Mouse (Mus musculus): Measurements from ENCODE around the gene Kcnc2. TPM values are rescaled to one million over a fixed set of nuclear protein-coding genes. Genes with fewer than 3 reads are reported as not detected.

Kcnc2 gene
- polyA plus RNA-seq, 1 experiment from 2014 or later, result 5.7 TPM

GRCm38 (mm10) chr10:112269939-112270781, 761 bp upstream of the Kcnc2 start:
- peak; percentile 79 for ATAC-seq
- H3K27ac ChIP-seq (ENCODE audit: low read length), result no peak overlapping the region
- no peaks in the 10 kb centered on the region for H3K36me3 ChIP-seq (ENCODE audit: control insufficient read depth, insufficient read depth)
- no peaks in the 10 kb centered on the region for H3K9me3 ChIP-seq (ENCODE audit: control insufficient read depth, low read length)
- H3K4me2 ChIP-seq (ENCODE audit: low read length), result peak overlapping the region; percentile 86
- H3K9ac ChIP-seq (replicated peaks; ENCODE audit: low read depth, low read length), result peak overlapping the region; percentile 64
- peaks cover 18% of the 10 kb centered on the region for H3K4me1 ChIP-seq (replicated peaks; ENCODE audit: control insufficient read depth, insufficient read depth, low read length)
- peaks cover 8% of the 10 kb centered on the region for H3K27me3 ChIP-seq (replicated peaks; ENCODE audit: control insufficient read depth, insufficient read depth, low read length)
- WGBS, result 1% methylated on average over 41 of the region's 43 CpGs
- peak overlapping the region; percentile 58 for H3K4me3 ChIP-seq (replicated peaks; ENCODE audit: low read length)

GRCm38 (mm10) chr10:112271803-112272165, 863 bp downstream of the Kcnc2 start:
- no peaks in the 10 kb centered on the region for H3K9me3 ChIP-seq (ENCODE audit: control insufficient read depth, low read length)
- under 1% methylated on average over 34 of the region's 36 CpGs for WGBS
- peak; percentile 39 for ATAC-seq
- H3K9ac ChIP-seq (replicated peaks; ENCODE audit: low read depth, low read length), result peak overlapping the region; percentile 59
- peaks cover 18% of the 10 kb centered on the region for H3K4me1 ChIP-seq (replicated peaks; ENCODE audit: control insufficient read depth, insufficient read depth, low read length)
- no peaks in the 10 kb centered on the region for H3K36me3 ChIP-seq (ENCODE audit: control insufficient read depth, insufficient read depth)
- peaks cover 8% of the 10 kb centered on the region for H3K27me3 ChIP-seq (replicated peaks; ENCODE audit: control insufficient read depth, insufficient read depth, low read length)
- peak overlapping the region; percentile 58 for H3K4me3 ChIP-seq (replicated peaks; ENCODE audit: low read length)
- peak overlapping the region; percentile 86 for H3K4me2 ChIP-seq (ENCODE audit: low read length)
- H3K27ac ChIP-seq (ENCODE audit: low read length), result no peak overlapping the region

- Histone ChIP-seq H3K9ac (replicated peaks; ENCODE audit: low read depth, low read length) (peak overlapping the region; percentile 59), H3K27ac (ENCODE audit: low read length) (no peak overlapping the region), H3K9me3 (ENCODE audit: control insufficient read depth, low read length) (no peaks in the 10 kb centered on the region), H3K27me3 (replicated peaks; ENCODE audit: control insufficient read depth, insufficient read depth, low read length) (peaks cover 8% of the 10 kb centered on the region), H3K36me3 (ENCODE audit: control insufficient read depth, insufficient read depth) (no peaks in the 10 kb centered on the region), H3K4me2 (ENCODE audit: low read length) (peak overlapping the region; percentile 86), H3K4me1 (replicated peaks; ENCODE audit: control insufficient read depth, insufficient read depth, low read length) (peaks cover 18% of the 10 kb centered on the region), H3K4me3 (replicated peaks; ENCODE audit: low read length) (peak overlapping the region; percentile 58)
- 11% methylated on average over 14 of the region's 14 CpGs for WGBS
- no peak for ATAC-seq
These were observed 1.2 kb downstream of the Kcnc2 start for GRCm38 (mm10) chr10:112272171-112272570.

- no peak for ATAC-seq
- no peaks in the 10 kb centered on the region for H3K36me3 ChIP-seq (ENCODE audit: control insufficient read depth, insufficient read depth)
- H3K9ac ChIP-seq (replicated peaks; ENCODE audit: low read depth, low read length), result no peak overlapping the region
- no peak overlapping the region for H3K4me2 ChIP-seq (ENCODE audit: low read length)
- no peaks in the 10 kb centered on the region; the same call in 1 of the 2 replicates for H3K27me3 ChIP-seq (replicated peaks; ENCODE audit: control insufficient read depth, insufficient read depth, low read length)
- H3K4me1 ChIP-seq (replicated peaks; ENCODE audit: control insufficient read depth, insufficient read depth, low read length), result no peaks in the 10 kb centered on the region
- no peak overlapping the region for H3K4me3 ChIP-seq (replicated peaks; ENCODE audit: low read length)
- no peak overlapping the region for H3K27ac ChIP-seq (ENCODE audit: low read length)
- WGBS, result 84% methylated on average over 3 of the region's 3 CpGs
- no peaks in the 10 kb centered on the region for H3K9me3 ChIP-seq (ENCODE audit: control insufficient read depth, low read length)
These were observed 7.1 kb downstream of the Kcnc2 start for GRCm38 (mm10) chr10:112277996-112278395.

GRCm38 (mm10) chr10:112315136-112315535, 44.2 kb downstream of the Kcnc2 start:
- Histone ChIP-seq H3K4me2 (ENCODE audit: low read length) (peak overlapping the region; percentile 29), H3K27ac (ENCODE audit: low read length) (no peak overlapping the region), H3K27me3 (replicated peaks; ENCODE audit: control insufficient read depth, insufficient read depth, low read length) (no peaks in the 10 kb centered on the region), H3K4me3 (replicated peaks; ENCODE audit: low read length) (no peak overlapping the region), H3K4me1 (replicated peaks; ENCODE audit: control insufficient read depth, insufficient read depth, low read length) (0 out of 2 replicates have a peak, but pooled peaks cover 2% of the 10 kb centered on the region), H3K9ac (replicated peaks; ENCODE audit: low read depth, low read length) (no peak overlapping the region), H3K36me3 (ENCODE audit: control insufficient read depth, insufficient read depth) (no peaks in the 10 kb centered on the region), H3K9me3 (ENCODE audit: control insufficient read depth, low read length) (no peaks in the 10 kb centered on the region)
- peak; percentile 59; the same call in 1 of the 2 replicates for ATAC-seq
- 53% methylated on average over 11 of the region's 11 CpGs for WGBS

- Histone ChIP-seq H3K27ac (ENCODE audit: low read length) (no peak overlapping the region), H3K36me3 (ENCODE audit: control insufficient read depth, insufficient read depth) (no peaks in the 10 kb centered on the region), H3K4me3 (replicated peaks; ENCODE audit: low read length) (no peak overlapping the region), H3K27me3 (replicated peaks; ENCODE audit: control insufficient read depth, insufficient read depth, low read length) (no peaks in the 10 kb centered on the region), H3K9ac (replicated peaks; ENCODE audit: low read depth, low read length) (no peak overlapping the region), H3K9me3 (ENCODE audit: control insufficient read depth, low read length) (no peaks in the 10 kb centered on the region), H3K4me2 (ENCODE audit: low read length) (no peak overlapping the region), H3K4me1 (replicated peaks; ENCODE audit: control insufficient read depth, insufficient read depth, low read length) (0 out of 2 replicates have a peak, but pooled peaks cover 2% of the 10 kb centered on the region)
- no peak for ATAC-seq
- 82% methylated on average over 1 of the region's 1 CpGs for whole genome bisulfite sequencing
These were observed 46.9 kb downstream of the Kcnc2 start for GRCm38 (mm10) chr10:112317783-112318182.

- WGBS, result 7% methylated on average over 3 of the region's 3 CpGs
- Histone ChIP-seq H3K9ac (replicated peaks; ENCODE audit: low read depth, low read length) (no peak overlapping the region), H3K36me3 (ENCODE audit: control insufficient read depth, insufficient read depth) (no peaks in the 10 kb centered on the region), H3K4me1 (replicated peaks; ENCODE audit: control insufficient read depth, insufficient read depth, low read length) (peaks cover 4% of the 10 kb centered on the region), H3K4me3 (replicated peaks; ENCODE audit: low read length) (no peak overlapping the region), H3K4me2 (ENCODE audit: low read length) (no peak overlapping the region), H3K9me3 (ENCODE audit: control insufficient read depth, low read length) (no peaks in the 10 kb centered on the region), H3K27ac (ENCODE audit: low read length) (peak overlapping the region; percentile 37; the same call in 1 of the 2 replicates), H3K27me3 (replicated peaks; ENCODE audit: control insufficient read depth, insufficient read depth, low read length) (no peaks in the 10 kb centered on the region)
- peak; percentile 90 for ATAC-seq
These were observed 86.9 kb downstream of the Kcnc2 start for GRCm38 (mm10) chr10:112357669-112358362.

- H3K36me3 ChIP-seq (ENCODE audit: control insufficient read depth, insufficient read depth), result no peaks in the 10 kb centered on the region
- H3K4me1 ChIP-seq (replicated peaks; ENCODE audit: control insufficient read depth, insufficient read depth, low read length), result peaks cover 4% of the 10 kb centered on the region
- H3K9me3 ChIP-seq (ENCODE audit: control insufficient read depth, low read length), result no peaks in the 10 kb centered on the region
- H3K27me3 ChIP-seq (replicated peaks; ENCODE audit: control insufficient read depth, insufficient read depth, low read length), result no peaks in the 10 kb centered on the region
- 14% methylated on average over 8 of the region's 8 CpGs for WGBS
- no peak overlapping the region for H3K4me2 ChIP-seq (ENCODE audit: low read length)
- peak overlapping the region; percentile 45 for H3K27ac ChIP-seq (ENCODE audit: low read length)
- ATAC-seq, result 0 out of 2 replicates have a peak, but pooled peaks have one; percentile 39
- no peak overlapping the region for H3K4me3 ChIP-seq (replicated peaks; ENCODE audit: low read length)
- no peak overlapping the region for H3K9ac ChIP-seq (replicated peaks; ENCODE audit: low read depth, low read length)
These were observed 87.4 kb downstream of the Kcnc2 start for GRCm38 (mm10) chr10:112358363-112358704.

GRCm38 (mm10) chr10:112360704-112361103, 89.8 kb downstream of the Kcnc2 start:
- no peak overlapping the region for H3K4me2 ChIP-seq (ENCODE audit: low read length)
- no peak overlapping the region for H3K27ac ChIP-seq (ENCODE audit: low read length)
- 0 out of 2 replicates have a peak, but pooled peaks have one; percentile 45 for ATAC-seq
- no peak overlapping the region for H3K9ac ChIP-seq (replicated peaks; ENCODE audit: low read depth, low read length)
- 52% methylated on average over 5 of the region's 5 CpGs for WGBS
- H3K27me3 ChIP-seq (replicated peaks; ENCODE audit: control insufficient read depth, insufficient read depth, low read length), result no peaks in the 10 kb centered on the region
- H3K9me3 ChIP-seq (ENCODE audit: control insufficient read depth, low read length), result no peaks in the 10 kb centered on the region
- no peaks in the 10 kb centered on the region for H3K36me3 ChIP-seq (ENCODE audit: control insufficient read depth, insufficient read depth)
- no peak overlapping the region for H3K4me3 ChIP-seq (replicated peaks; ENCODE audit: low read length)
- H3K4me1 ChIP-seq (replicated peaks; ENCODE audit: control insufficient read depth, insufficient read depth, low read length), result peaks cover 4% of the 10 kb centered on the region

Measured in forebrain, embryonic 16.5 days (tissue).